Mouse (Mus musculus): ENCODE data around the gene Tbc1d22a.

Tbc1d22a gene

DNA sequence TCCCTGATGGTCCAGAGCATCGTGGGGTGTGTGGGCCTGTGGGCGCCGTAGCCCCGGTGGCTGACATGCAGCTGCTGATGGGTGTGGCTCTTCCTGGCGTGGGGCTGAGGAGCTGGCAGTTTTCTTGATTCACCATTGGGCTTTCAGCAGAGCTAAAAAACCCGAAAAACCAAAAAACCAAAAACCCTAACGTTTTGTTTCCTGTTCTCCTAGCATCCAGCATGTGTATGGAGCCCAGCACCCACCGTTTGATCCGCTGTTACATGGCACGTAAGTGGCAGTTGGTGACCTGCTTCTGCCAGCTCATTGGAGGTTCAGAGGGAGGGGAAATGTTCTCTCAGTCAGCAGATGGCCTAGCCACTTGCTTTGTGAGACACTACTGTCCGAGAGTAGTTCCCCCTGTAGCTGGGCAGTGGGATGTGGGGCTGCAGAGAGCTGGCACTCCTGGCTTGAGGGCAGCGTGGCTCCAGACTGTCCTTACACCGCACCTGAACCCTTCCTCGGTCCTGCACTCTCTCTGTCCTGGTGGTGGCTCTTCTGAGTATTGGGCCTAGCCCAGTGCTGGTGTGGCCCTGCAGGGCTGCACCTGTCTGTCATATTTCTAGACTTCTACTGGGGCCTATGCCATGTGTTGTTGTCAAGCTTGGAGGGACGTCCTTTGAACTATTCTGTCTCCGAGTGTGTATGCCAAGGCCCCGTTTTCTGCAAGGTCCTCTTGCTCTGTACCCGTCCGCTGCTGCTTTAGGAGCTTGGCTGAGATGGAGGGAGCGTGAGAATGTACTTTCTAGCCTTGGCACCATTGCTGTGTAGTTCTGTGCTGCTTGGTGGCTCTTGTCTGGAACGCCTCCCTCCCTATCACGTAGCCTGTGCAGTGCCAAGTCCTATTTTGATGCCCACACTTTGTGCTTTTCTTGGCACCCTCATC, 20.5 kb downstream of the Tbc1d22a start:
- no peak for DNase-seq (ENCODE audit: low read depth, low spot score)

DNA sequence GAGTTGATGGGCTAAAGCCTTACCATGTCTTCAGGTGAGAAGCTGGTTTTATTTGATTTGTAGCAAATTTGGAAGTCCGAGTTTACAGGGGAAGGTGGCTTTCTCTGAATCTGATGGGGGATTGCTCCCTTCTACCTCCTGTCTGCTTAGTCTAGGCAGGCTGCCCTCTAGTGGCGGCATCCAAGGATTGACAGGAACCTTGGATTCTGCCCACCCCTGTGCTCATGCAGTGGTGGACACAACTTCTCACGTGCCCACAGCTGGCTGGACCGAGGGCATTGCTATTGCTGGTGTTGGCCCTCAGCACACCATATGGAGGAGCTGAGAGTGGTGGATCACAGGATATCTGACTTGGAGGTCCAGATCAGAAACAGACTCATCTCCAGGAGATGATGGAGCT, 22.0 kb downstream of the Tbc1d22a start:
- peak; percentile 47 for DNase-seq (ENCODE audit: low read depth, low spot score)

DNA sequence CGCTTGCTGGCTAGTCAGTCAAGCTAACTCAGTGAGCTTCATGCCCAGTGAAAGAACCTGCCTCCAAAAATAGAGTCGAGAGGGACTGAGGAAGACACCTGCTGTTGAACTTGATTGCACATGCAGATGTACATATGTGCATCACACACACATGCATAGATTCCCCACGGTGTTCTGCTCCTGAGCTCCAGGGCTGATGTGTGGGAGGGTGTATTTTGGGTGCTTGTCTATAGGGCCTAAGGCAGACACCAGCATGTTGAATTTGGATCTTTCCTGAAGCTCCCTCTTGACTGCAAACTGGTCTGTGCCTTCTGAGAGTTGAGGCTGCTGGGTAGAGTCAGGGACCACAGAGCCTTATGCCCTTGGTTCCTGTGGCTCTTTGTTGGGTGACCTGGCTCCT, 23.8 kb downstream of the Tbc1d22a start:
- no peak for DNase-seq (ENCODE audit: low read depth, low spot score)

DNA sequence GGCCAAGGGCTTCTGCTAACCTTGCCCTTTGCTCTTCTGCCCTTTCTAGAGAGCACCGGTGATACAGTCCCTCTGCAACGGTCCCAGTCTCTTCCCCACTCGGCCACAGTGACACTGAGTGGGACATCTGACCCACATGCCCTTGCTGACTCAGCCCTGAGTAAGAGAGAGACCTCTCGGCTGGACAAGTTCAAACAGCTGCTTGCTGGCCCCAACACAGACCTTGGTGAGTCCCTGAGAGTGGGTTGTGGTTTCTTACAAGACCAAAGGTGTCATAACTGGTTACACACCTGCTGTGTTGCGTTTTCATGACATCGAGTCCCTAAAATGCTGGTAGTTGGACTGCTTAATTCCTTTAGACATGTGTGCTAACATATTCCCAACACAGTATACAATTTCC, 24.8 kb downstream of the Tbc1d22a start:
- DNase-seq (ENCODE audit: low read depth, low spot score): no peak

DNA sequence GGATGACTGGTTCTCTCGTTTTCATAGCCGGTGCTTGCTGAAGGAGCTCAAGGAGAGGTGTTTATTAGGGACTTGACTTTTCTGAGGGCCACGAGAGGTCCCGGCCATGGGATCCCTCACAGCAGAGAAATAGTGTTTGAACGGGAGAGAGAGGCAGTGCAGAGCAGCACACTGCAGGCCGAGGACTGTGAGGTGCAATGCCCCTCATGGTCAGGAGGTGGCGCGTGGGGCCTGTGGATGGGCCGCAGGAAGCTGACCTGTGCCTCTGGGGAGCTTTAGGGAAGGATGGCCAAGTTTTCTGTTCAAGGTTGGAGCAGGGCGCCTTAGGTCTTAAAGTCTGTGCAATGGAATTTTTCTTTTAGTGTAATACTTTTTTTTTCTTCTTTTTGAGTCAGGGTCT, 25.5 kb downstream of the Tbc1d22a start:
- peak; percentile 17 for DNase-seq (ENCODE audit: low read depth, low spot score)

DNA sequence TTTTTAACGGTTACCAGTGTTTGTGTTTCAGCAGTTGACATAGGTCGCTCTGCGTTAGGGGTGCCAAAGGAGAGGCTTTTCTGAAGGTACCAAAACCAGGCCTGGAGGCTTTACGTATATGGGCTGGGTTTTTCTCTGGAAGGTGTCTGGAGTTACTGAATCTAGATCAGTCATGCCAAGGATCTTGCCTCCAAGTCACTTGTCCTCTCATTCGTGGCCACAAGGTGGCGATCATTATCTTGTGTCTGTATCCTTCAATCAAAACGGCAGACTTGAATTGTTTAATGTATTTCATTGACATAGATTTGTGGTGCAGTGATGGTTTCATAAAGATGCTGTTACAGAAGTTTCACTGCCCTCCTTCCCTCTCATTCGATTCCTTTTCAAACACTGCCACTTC, 29.4 kb downstream of the Tbc1d22a start:
- peak; percentile 62 for DNase-seq (ENCODE audit: low read depth, low spot score)

DNA sequence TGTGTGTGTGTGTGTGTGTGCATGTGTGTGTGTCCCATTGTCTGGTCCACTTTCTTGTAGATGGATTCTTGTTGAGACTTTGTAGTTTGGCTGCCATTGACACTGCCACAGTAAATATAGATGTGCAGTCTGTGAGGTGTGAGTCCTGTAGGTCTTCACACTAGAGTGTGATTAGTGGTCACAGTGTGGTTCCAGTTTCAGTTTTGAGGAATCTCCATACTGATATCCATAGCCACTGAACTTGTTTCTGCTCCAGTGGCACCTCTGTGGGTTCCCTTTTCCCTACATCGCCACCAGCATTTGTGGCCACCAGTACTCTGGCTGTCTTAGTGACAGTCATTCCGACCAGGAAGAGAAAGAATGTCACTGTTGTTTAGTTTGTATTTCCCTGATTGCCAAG, 30.1 kb downstream of the Tbc1d22a start:
- no peak for DNase-seq (ENCODE audit: low read depth, low spot score)

DNA sequence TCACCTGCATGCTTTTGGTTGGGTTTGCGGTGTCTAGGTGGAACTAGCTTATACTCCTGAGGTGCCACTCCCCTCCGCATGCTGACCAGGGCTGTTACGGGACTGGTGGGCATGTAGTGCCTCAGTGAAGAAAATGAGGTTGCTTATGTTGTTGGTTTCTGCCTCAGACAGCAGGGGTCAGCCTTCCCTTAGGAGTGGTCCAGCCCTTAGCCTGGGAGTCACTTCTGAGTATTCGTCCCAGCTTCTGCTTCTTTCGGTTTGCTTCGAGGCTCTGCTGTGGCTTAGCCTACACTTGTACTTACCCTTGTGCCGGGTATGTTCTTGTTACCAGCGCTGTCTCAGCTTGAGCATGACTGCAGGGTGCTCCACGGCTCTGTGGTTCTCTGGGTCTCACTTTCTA, 36.0 kb downstream of the Tbc1d22a start:
- peak; percentile 59 for DNase-seq (ENCODE audit: low read depth, low spot score)

DNA sequence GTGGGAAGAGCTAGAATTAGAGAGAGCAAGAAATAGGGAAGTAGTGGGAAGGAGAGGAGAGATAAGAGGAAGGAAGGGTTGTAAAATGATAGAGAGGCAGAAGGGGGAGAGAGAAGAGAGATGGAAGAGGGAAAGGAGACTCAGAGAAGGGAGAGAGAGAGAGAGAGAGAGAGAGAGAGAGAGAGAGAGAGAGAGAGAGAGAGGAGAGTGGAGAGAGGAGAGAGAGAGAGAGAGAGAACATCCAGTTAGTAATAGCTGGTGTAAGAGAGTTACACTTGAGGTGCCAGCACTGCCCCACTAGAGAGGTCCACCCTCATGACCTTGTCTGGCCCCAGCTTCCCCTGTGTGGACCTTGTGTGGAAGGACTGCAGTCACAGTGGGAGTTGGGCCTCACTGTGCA, 37.9 kb downstream of the Tbc1d22a start:
- DNase-seq (ENCODE audit: low read depth, low spot score): no peak

DNA sequence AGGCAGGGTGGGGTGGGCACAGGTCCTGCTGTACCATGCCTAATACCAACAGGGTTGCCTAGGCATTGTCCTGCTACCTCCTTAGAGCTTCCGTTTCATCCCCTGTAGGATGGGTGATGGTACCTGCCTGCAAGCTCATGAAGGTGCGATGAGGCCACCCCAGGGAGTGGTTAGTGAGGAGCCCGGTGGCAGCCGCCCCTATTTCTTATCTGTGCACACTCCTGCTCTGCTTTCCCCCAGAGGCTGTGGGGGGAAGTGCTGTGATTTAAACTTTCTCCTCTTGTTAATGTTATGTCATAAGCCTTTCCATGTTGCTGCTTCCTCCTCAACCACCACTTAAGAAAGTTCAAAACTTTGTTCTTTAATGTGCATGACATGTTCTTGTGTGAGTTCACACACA, 38.4 kb downstream of the Tbc1d22a start:
- no peak for DNase-seq (ENCODE audit: low read depth, low spot score)

DNA sequence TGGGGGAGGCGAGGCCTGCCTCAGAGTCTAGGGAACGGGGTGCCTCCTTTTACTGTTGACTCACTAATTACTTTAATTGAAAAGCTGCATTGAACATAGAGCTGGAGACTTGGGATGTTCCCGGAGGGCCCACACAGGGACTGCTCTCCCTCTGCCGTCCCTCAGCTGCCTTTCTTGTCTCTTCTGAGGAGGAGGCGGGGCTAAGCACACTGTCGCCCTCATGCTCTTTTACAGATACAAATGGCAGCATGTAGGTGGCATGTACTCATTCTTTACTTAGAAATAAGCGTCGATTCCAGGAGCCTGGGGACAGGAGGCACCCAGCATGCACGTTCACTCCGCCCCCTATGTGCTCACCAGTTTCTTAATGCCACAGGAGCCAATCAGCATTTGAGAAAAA, 39.2 kb downstream of the Tbc1d22a start:
- no peak for DNase-seq (ENCODE audit: low read depth, low spot score)

DNA sequence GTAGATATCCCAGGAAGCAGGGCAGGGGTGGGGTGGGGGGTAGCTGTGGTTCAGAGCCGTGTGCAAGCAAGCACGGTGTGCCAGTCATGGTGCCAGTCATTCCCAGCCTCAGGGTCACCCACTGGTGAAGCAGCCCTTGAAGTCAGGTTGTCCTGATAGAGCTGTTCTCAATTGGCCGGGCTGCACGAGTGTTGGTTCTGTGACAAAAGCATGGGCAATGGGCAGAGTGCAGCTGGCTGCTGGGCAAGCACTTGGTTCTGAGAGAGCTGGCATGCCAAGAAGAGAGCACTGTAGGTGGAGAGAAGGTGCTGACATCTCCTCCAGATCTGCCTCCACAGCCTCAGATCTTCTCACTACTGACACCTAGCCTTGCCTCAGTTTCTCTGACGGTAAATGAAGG, 41.9 kb downstream of the Tbc1d22a start:
- DNase-seq (ENCODE audit: low read depth, low spot score): no peak

DNA sequence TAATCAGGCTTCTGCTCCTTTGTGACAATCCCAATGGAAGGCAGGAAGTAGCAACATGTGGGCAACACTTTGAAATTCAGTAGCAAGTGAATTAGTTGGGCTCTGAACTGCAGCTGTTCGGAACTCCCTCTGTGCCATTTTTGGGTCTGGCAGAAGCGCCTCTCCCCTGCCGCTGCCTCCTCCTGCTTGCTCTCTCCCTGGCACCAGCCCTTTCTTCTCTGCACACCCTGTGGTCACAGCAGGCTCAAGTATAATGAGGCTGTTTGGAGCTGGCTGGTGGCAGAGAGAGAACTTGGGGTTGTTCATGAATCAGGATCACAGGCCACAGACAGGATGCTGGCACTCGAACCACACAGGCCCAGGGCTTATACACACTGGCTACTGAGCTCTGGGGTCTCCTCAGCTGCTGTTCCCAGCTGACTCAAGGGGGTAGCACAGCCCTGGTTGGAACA, 42.5 kb downstream of the Tbc1d22a start:
- no peak for DNase-seq (ENCODE audit: low read depth, low spot score)

DNA sequence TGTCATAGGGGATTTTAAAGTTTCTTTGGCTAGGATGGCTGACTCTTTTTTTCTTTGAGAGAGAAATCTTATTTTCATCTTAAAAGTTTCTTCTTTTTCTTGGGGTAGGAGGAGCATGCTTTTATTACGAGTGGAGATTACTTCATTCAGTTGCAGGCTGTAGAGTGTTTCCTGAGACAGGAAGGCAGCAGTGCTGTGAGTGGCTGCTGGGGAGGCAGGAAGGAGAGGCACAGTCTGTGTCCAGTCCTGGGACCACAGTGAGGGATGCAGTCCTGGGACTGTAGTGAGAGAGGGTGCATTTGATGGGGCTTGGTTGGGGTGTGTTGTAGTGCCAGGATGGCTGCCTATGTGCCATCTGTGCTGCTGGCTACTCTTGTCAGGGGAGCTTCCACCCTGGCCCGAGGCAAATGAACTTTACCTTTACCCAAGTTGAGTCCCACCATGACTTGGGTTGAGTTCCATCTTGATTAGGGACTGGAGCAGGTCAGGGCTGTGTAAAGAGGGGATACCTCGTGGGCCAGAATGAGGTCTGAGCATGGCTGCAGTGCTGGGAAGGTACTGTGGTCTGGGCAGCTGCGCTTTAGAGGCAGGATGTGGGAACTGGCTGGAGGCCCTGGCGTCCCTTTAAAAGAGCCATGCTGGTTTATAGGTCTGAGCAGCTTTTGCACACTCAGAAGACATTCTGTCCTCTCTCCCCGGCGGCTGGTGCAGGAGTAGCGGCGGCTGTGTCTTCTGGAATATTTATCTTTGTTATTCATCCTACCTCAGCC, 43.8 kb downstream of the Tbc1d22a start:
- no peak for DNase-seq (ENCODE audit: low read depth, low spot score)

DNA sequence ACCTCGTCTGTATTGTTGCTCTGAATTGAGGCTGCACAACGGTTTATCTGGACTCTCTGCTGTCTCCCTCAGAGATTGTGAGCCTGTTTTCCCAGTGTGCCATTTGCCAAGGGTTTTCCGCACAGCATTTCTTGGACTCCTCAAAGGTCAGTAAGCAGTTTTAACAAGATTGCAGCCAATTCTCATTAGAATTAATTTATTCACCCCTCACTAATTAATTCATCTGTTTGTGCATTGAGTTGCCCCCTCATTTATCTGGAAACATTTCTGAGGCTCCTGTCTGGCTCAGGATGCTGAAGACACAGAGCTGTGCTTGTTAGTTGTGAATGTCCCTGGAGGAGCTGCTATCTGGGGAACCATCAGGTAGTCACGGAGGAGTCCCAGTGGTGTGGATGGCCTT, 45.0 kb downstream of the Tbc1d22a start:
- no peak for DNase-seq (ENCODE audit: low read depth, low spot score)

DNA sequence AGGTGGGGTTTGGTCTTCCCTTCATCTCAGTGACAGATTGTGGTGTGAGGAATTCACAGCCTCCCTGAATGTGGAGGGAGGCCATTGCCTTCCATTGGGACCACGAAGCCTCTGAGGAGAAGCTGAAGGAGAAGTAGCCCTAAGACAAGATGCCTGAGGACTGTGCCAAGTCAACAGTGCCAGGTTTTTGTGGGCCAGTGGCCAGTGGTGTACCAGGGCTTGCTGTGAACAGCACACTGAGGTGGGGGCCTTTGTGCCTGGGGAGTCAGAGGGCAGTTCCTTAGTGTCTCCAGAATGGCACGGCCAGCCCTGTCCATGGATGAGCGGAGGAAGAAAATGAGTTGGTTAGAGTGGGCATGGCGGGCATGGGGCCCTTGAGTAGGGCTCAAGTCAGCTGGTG, 45.9 kb downstream of the Tbc1d22a start:
- no peak for DNase-seq (ENCODE audit: low read depth, low spot score)

DNA sequence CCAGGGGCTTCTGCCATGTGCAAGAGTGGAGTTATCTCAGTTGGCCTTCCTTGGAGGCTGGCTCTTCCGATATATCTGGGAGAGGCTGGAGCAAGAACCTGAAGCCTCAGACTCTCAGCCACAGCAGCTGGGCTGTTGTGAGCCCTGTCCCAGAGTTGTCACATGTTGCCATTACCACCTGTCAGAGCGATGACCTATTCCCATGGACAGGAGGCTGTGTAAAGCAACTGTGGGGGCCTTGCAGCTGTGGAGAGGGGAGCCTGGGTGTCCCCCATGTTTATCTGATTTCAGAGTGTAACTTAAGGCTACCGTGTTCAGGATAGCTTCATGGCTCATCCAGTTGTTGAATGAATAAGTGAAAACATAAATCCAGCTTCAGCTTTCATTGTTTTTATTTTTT, 50.1 kb downstream of the Tbc1d22a start:
- DNase-seq (ENCODE audit: low read depth, low spot score): no peak

DNA sequence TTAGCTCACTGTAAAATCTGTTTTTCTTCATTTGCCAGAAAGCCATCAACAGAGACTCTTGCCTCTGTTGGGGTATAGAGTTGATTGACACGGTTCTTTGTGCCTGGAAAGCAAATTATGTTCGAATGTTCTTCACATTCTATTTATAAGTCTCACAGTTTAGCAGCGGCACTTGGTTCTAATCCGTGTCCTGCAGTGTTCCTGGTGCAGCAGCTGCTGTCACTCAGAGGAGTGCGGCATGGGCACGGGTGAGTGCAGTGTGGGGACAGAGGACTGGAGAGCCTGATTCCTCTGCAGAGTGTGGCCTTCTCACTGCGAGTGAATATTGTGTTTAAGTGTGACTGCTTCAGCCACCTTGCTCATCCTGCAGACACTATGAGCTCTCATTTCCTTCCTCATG, 50.5 kb downstream of the Tbc1d22a start:
- DNase-seq (ENCODE audit: low read depth, low spot score): no peak

DNA sequence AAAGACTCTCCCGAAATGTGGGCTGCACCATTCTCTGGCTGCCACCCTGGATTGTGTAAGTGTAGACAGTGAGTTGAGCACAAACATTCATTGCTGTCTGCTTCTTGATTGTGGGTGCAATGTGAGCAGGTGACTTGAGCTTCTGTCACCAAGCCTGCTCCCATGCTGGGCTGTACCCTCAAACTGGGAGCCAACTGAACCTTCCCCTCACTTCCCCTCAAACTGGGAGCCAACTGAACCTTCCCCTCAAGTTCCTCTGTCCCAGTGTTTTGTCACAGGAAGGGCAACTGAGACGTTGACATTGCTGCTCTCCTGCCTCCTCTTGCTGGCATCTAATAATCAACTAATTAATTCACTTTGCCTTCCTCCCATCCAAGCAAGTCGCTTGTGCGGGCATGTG, 52.7 kb downstream of the Tbc1d22a start:
- no peak for DNase-seq (ENCODE audit: low read depth, low spot score)

DNA sequence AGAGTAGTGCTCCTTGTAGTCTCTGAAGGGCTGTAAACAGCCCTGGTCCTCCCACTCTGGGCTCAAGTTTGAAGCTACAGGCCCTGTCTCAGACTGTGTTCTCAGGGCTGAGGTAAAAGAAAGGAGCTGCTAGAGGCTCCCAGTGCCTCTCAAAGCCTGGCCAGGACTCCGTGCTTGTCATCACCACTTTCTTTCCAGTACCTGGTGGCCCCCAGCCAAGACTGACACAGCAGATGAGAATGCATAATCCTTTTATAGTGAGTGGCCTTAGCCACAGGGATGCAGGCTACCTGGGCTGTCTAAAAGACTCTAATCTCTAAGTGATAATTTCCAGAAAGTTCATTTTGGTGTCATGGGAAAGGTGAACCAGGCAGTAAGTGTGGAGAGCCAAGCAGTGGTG, 54.3 kb downstream of the Tbc1d22a start:
- DNase-seq (ENCODE audit: low read depth, low spot score): no peak

DNA sequence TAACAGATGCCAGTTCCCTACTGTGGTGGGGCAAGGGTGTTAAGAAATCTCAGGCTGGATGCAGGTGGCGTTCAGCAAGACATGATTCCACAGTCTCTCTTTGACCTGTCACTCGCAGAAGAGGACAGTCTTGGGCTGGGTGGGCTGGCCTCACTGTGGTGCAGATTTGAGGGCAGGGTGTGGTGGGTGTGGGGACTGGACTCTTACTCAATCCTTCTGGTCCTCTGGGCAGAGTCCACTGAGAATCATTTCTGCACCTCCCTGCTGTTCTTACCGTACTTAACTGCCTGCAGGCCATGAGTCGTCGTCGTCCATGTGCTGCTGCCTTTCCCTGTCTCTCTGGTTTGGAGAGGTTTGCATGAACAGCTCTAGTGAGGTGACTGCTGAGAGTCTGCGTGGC, 61.5 kb downstream of the Tbc1d22a start:
- DNase-seq (ENCODE audit: low read depth, low spot score): no peak

DNA sequence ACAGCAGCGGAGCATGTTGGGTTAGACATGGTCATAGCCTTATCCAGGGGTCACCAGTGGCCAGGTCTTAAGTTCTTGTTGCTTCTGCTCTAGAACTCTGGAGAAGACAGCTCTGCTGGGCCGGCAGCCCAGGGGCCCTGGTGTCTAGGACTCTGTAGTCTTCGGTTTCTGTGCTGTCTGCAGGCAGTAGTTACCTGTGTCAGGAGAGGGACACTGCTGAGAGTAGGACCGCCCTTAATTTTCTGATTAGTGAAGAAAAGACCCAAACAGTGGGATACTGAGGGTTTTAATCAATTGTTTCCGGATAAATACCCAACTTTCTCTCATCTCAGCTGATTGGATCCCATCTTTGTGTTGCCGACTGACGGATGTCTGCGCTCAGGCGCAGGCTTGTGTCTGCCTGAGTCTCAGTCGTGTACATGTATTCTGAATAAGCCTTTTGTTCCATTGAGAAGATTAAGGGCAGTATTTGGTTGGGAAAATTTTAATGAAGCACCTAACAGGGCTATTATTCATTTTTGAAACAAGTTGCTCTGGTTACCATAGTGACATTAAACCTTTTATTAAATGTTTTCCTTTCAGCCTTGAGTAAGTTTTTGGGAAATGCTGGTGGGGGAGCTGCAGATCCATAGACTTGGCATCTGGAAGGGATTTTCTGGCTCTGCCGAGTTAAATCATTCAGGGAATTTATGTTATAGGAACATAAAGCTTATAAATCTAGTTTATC, 62.4 kb downstream of the Tbc1d22a start:
- no peak for DNase-seq (ENCODE audit: low read depth, low spot score)
